Mouse (Mus musculus): ENCODE measurements around the gene Wdr37.

GRCm38 (mm10) chr13:8869578-8870157, 2.0 kb downstream of the Wdr37 start:
- TF ChIP-seq CTCF (IDR thresholded peaks at IDR 0.05; ENCODE audit: control insufficient read depth, insufficient read depth, insufficient read length), result no peak
- no peak for TF ChIP-seq MYOG (IDR thresholded peaks at IDR 0.05; ENCODE audit: control insufficient read depth, extremely low read depth, insufficient read length)

Measured in C2C12 (cell line).